Mouse (Mus musculus) spleen, postnatal 10 days (tissue): ENCODE data around the gene Prkci.

Experiments used
- DNase-seq, 2 experiments: peaks; one replicate each; pipeline ENCODE4 v3.0.0; 2021 to 2022; ENCODE audit warnings: low spot score in 2 of 2

The Prkci gene

DNA sequence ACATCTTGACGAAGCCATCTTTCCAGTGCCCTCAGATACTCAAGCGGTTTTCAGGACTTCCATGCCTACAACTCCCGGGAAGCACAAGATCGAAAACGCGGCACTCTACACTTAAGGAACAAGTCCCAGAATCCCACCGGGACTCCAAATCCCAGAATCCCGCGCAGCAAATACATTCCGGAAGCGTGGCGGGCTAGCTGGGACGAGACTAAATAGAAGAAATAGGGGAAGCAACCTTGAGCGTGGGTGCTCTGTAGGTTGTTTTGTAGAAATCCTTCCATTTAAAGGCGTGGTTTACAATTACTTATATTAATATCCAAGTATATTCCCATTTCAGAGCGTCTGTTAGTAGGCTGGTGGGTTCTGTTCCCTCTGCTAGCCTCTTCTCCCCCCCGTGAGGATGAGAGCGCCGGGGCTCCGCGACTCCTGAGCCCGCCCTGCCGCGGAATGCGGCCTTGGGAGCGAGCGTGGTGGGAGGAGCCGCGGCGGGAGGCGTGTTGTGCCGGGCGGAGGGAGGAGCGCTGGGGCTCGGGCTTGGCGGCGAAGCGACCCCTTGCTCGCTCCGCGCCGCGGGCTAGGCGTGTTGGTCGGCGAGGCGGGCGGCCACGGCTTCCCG lies at the start of gene Prkci:
Prkci (plus strand) TSS at position 465 of the 616 bp plus-strand sequence.
- peak; percentile 86 to 94 for DNase-seq

DNA sequence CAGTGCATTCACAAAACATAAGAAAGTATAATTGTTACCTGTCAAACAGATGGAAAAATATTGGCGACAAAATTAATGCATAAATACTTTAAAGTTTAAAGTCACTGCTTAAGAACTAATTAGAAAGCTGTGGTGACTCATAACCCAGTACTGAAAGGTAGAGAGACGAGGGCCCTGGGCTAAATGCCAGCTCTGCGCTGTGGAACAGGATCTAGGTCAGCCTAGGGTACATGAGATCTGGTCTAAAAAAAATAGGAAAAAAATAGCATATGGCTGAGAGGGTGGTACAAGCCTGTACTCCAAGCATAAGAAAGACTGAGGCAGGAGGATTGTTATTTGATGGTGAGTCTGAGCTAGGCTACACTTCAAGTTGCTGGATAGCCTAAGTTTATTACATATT lies 43.9 kb upstream of the Prkci start:
- DNase-seq: no peak

DNA sequence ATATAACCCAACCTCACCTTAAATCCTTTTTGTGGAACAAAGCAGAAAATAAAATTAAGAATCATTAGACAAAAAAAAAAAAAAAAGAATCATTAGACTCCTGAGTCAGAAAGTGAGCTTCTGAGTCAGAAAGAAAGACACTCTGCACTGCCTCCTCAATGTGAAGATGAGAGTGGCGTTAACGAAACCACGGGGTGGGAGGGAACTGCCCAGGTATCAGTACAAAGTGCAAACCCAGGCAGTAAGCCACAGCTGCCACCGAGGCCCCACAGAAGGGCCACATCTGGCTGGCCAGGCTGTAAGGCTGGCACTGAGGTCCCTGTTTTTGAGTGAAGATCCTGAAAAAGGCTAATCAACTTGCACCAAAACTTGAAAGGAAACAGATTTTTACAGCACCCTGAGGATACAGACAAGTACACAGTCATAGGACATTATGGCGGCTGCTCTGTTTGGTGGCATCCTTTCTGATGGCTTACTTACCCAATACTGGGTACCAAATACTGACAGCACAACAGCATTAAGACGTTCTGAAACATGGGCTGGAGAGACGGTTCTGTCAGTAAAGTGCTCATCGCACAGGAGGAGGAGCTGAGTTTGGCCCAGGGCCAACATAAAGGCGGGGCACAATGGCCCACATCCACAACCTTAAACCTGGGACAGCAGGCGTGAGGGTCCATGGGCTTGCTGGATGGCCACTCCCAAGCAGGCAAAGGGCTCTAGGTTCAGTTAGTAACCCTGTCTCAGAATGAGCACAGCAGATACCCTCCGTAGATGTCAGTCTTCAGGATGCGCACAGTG lies 43.1 kb upstream of the Prkci start:
- no peak for DNase-seq

DNA sequence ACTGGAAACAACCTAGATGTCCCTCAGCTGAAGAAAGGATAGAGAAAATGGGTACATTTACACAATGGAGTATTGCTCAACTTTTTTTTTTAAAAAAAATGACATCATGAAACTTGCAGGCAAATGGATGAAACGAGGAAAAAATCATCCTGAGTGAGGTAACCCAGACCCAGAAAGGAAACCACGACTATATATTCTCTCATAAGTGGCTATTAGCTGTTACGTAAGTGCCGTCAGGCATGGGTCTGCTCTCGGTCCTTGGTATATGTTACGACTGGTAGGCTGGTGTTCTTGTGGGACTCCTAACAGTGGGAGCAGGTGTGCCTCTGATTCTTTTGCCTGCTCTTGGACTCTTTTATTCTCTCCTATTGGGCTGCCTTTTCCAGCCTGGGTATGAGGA lies 39.2 kb upstream of the Prkci start:
- DNase-seq: no peak

DNA sequence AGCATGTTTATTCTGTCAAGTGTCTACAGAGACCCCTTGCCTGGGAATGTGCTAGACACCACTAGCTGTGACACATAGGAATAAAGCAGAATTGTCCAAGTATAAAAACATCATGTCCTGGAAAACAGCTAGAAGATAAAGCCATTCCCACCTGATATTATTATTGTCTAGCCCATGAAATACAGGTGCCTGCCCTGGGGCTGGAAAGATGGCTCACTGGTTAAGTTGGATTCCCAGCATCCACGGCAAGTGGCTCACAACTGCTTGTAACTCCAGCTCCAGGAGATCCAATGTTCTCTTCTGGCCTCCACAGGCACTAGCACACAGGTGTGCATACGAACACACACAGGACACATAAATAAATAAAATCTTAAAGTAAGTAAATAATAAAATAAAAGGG lies 36.8 kb upstream of the Prkci start:
- no peak for DNase-seq

DNA sequence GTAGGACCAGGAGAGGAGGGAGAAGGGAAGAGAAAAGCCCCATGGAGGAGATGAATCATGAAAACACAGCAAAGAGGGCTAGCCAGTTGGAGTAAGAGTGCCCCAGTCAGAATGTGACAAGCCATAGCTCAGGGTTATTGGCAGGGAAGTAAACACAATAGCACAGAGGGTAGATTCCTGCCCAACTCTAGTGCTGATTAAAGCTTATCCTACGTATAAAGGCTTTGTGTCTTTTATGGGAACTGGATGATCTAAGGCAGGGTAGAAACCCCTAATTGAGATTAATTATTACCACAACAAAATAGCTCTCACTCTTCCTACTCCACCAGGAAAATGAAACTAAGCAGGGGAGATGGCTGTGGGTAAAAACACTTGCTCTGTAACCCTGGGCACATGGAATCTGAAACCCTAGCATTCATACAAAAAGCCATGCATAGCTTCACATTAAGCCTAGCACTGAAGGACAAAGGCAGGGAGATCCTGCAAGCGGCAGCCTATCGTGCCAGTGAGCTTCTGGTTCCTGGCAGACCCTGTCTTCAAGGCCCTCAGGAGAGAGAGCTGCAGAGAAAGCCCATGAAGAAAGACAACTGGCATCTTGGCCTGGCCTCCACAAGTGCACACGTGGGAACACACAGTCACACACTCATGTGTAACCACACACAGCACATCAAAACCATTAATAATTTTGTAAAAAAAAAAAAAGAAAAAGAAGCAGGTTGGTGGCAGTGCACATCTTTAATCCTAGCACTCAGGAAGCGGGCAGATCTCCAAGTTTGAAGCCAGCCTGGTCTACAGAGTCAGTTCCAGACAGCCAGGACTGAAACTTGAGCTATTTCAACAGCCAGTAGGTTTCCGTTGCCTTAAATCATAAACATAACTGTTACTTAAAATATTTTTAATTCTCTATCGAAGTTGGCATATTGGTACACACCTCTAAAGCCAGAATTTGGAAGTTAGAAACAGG lies 35.4 kb upstream of the Prkci start:
- DNase-seq: no peak

DNA sequence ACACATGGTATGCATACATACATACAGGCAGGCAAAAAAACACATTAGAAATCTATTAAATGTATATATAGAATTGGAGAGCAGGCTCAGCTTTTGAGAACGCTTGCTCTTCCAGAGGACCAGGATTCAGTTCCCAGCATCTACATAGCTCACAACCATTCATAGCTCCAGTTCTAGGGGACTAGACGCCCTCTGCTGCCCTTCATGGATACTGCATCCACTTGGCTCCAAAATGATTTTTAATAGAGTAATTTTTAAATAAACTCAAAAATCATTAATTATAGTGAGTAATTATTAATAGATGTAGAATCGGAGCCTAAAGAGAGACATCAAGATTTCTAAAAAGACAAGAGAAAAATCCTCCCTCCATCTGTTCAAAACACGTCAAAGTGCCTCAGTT lies 32.4 kb upstream of the Prkci start:
- no peak for DNase-seq

DNA sequence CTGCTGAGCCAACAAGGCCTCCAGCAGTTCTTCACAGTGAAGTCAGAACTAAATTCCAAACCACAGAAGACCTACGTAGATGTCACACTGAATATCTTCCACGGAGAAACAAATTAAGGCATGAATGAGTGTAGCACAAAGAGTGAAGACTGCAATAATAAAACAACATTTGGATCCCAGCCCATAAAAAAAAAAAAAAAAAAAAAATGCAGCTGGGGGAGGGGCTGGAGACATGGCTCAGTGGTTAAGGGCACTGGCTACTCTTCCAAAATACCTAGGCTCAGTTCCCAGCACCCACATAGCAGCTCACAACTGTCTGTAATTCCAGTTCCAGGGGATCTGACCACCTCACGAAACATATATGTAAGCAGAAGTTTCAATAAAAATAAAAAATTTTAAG lies 31.3 kb upstream of the Prkci start:
- DNase-seq: no peak

DNA sequence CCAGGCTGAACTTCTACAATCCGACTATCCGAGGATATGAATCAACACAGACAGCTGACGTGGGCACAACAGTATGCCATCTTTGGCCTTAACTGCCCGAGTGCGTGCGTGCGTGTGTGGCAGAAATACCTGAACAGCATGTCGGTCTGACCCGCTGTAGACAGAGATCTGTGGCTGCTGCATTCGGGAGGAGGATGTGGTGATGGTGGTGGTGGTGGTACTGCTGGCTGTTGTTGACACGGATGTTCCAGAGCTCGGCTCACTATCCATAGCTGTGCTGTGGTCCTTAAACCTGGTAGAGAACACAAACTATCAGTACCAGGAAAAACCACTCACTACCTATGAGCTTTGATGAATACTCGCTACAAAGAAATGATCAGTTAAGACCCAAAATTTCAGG lies 29.9 kb upstream of the Prkci start:
- DNase-seq: no peak

DNA sequence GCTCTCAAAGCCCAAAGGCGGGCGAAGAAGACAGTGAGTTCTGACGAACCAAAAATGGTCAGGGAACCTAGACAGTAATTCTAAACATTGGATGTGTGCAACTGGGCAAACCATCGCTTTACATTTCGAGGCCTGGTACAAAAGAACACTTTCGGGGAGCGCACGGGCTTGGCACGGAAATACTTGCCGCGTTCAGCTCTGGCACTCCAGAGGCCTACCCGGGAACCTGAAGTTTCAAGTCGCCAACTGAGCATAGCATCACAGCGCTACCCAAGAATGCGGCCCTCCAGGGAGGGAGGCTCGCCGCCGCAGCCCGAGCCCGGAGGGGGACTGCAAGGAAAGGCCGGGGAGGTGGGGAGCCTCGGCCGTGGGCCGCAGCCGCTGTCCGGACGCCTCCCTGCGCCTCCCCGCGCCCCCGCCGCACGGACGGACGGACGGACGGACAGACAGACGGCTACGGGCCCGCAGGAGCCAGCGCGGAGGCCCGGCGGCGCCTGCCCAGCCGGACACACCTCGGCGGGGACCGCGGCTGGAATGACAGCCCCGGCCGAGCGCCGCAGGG lies 26.9 kb upstream of the Prkci start:
- peak; percentile 62 to 65 for DNase-seq

DNA sequence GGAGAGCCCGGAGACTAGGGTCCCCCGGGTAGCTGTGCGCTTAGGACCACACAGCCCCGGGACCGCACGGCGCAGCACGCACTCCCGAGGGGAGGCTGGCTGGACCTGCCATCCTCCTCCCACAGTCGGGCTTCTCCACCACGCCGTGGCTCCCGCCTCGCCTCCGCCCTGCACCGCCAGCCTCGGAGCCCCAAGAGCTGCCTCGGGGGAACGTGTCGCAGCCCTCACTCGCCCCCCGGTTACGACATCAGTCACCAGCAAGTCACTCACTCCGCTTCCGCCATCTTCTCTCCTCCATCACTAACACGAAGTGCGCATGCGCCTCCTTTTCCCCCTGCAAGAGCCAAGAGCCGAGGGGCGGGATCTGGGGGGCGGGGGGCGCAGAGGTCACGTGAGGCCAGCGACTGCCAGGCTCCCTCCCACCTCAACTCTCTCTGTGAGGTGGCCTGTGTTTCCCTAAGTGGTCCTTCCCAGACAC lies 26.4 kb upstream of the Prkci start, which contains the start of gene Phc3:
Phc3 (minus strand) TSS at position 312 of the 478 bp plus-strand sequence.
- peak; percentile 85 to 93 for DNase-seq

DNA sequence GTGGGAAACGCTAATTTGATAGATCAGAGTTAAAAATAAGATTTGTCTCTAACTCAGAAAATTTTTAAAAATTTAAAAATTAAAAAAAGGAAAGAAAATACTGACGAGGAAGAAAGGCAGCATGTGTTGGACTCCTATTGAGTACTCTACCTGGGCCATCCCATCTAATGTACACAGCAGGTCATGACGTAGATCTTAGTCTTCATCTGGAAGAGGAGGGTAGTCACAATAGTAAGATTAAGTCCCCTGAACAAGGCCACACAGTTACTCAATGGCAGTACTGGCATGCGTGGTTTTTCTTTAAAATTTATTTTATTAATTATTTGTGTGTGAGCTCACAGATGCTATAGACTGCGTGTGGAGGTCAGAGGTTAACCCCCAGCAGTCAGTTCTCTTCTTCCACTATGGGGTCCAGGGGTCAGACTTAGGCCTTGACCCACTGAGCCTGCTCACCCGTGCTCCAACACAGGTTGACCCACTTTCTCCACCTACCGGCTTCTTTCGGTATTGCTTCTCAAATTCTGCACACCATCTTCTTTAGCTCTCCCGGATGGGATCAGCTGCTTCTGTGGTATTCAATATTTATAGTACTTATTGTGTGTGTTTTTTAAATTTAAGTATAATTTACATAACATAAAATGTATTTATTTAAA lies 20.3 kb upstream of the Prkci start:
- peak; percentile 68 to 84 for DNase-seq

DNA sequence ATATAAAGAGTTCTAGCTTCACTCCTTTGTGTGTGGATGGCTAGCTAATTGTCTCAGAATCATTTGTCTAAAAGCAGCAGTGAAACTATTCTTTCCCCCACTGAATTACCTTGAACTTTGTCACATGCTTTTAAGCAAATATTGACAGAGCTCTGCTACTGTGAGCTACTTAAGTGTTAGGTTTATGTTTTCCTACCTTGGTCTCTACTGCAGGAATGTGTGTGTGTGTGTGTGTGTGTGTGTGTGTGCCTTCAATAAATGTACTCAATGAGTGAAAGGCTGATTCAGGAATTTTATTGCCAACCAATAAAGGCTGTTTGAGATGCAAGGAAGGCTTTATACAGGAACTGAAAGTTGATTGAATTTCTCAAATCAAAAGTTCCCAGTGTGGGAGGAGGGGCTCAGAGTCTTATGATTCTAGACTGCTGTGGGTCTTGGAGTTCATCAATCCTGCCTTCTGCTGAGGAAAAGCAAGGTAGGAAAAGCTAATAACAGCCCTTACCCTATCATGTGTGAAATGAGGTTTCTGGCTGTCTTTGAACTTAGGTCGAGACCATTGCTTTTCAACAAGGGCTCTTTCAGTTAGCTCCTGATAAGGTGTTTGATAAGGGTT lies 18.4 kb upstream of the Prkci start:
- DNase-seq: no peak

DNA sequence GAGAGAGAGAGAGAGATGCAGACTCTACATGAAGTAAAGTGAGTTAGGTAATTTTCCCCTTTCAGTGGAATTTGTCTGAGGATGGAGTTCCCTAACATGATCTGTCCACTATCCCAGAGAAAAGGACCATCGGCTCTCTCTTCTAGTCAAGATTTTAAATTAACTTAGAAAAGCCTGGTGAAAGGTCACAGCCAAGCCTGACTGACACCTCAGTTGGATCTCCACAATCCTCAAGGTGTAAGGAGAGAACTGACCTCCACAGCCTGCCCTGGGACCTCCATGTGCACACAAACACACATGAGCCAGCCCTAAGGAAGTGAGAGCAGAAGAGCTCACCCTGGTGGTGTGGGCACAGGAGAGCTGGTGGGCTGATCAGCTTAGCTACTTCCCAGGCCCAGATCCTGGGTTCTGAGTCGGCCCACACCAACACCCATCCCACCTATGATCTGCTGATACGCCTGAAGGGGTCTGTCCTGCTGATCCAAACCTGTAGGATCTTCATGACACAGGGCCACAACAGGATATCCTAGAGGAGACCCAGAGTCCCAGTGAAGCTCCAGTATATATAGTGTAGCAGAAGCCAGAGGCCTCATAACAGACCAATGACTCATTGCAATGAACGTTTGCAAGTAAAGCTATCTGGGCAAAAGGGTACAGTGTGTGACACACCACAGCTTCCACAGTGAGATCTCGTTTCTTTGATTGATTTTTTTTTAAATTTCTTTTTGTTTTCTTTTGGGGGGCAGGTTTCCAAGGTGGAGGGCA lies 13.7 kb upstream of the Prkci start:
- DNase-seq: no peak

DNA sequence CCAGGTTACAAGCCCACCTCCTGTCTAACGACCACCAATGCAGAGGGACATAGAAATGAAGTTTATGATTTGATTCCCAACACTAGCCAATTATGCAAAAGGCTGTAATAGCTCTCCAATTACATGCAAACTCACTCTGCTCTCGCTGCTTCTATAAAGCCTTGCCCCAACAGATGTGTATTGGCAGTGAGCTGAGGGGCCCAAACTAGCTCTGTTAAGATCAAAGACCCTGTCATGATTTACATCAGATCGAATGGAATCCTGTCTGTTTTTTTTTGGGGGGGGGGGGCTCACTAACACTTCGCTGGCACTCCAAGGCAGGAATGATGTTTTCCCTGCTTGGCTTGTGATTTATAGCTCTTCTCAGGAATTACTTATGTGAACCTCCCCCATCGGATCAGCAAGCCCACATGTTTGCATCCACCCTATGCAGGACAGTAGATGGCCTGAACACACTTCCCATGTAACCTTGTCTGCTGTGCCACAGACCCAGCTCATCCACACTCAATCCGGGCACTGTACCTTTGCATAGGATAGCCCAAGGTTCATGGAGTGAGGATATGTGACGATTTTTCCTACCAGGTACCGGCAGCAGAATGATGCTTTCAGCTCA lies 12.5 kb upstream of the Prkci start:
- DNase-seq: no peak

DNA sequence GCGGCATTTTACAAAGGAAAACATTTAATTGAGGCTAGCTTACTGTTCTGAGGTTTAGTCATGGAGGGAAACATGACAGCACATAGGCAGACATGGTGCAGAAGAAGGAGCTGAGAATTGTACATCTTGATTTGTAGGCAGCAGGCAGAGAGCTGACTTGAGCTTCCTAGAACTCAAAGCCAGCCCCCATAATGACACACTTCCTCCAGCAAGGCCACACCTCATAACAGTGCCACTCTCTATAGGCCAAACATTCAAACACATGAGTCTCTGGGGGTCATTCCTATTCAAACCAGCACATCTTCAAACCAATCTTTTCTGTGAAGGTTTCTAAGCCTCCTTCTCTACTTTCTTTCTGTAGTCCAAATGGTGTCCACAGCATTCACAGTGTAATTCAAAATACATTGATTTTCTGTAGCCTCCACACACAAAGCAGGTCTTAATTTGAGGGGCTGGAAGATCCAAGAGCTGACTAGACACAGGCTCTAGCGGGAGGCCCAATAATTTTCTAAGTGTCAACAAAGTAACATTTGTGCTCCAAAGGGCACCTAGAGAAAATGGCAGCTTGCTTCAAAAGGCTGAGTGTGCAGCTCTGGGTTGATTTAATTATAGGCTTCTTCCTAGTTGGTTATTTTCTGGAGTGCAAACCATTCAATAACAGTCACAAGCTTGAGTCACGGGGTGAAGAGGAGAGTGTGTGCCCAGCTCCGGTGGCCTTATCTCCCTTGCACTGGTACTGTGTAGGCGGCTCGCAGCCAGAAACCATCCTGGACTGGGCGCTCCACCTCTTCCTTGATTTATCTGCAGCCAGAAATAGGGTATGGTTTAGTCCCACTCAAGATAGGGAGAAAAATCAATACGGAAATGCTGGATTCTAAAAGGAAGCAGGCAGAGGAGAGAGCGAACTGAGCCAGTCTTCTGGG lies 7.9 kb upstream of the Prkci start:
- peak in 1 of 2 experiments; percentile 70 for DNase-seq

DNA sequence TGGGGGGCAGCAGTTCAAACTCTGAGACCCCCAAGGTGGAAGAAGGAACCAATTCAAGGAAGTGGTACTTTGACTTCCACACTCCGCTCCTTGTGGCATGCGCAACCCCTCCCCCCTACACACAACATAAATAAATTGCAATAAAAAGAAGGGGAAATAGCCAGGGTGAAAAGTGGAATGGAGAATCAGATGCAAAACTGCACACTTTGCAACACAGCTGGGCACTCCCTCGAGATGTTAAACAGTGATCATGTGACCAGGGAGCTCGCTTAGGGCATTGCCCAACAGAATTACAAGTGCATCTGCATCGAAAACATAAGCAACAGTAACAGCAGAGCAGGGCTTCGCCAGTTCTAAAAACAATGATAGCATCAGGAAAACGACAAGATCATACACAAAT lies 3.4 kb upstream of the Prkci start:
- no peak for DNase-seq

DNA sequence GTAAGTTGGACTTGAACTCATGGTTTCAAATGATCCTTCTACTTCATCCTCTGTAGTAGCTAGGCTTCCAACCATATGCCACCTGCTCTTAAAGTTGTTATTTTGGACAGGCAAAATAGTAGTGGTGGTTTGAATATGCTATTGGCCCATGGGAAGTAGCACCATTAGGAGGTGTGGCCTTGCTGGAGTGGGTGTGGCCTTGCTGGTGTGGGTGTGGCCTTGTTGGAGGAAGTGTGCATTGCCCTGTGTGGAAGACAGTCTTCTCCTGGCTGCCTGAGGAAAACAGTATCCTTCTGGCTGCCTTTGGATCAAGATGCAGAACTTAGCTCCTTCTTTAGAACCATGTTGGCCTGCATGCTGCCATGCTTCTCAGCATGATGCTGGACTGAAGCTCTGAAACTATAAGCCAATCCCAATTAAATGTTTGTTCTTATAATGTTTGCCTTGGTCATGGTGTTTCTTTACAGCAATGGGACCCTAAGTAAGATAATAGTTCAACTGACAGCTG lies 2.4 kb upstream of the Prkci start:
- peak in 1 of 2 experiments; percentile 69 for DNase-seq
